Mouse (Mus musculus) left cerebral cortex, adult 11 months (tissue): ENCODE data around the gene Cyp2b10.
"Not testable (repeated sequence)": the region's sequence is repeated elsewhere in the genome, so short reads cannot be mapped to it uniquely, and the experiment has no call there.

Experiments used
- DNase-seq: peaks from one replicate; pipeline ENCODE4 v3.0.0; 2022; ENCODE audit warnings: low spot score

Gene Cyp2b10

GRCm38 (mm10) chr7:25916116-25916515, 18.7 kb downstream of the Cyp2b10 start:
- no peak for DNase-seq

- DNase-seq: not testable (repeated sequence)
These were observed 19.9 kb downstream of the Cyp2b10 start for GRCm38 (mm10) chr7:25917271-25917670.

GRCm38 (mm10) chr7:25919467-25919866, 22.0 kb downstream of the Cyp2b10 start:
- no peak for DNase-seq

DNA sequence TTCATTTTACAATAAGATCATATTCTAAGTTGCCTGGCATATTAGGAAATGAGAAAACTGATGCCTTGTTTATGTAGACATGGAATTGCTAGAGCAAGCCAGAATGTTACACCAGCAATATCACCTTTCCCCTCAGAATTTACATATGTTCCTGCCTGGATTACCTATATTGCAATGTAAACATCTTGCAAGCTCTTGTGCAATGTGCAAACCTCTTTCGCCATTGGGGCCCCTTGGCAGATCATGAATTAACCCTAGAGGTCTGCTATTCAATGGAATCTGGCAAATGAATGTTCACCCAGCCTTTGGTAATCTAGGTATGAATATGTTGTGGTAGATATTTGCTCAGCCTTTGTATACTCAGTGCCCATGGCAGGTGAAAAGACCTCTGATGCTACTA, 47.9 kb downstream of the Cyp2b10 start:
- no peak for DNase-seq
